Mouse (Mus musculus) liver, embryonic 13.5 days (tissue): ENCODE results near the gene Anapc2. TPM values are rescaled to one million over a fixed set of nuclear protein-coding genes. Genes with fewer than 3 reads are reported as not detected.

Source experiments
- ATAC-seq: fragments of 200-750 bp; cut with Nextera tagmentation; 2 replicates; pipeline ENCODE4 v1.8.0; 2017; ENCODE audit warnings: low read depth, mild to moderate bottlenecking, moderate number of reproducible peaks, moderate library complexity
- DNase-seq: peaks from one replicate; pipeline ENCODE4 v3.0.0; 2022
- H3K27ac ChIP-seq: fragments of 300-500 bp; sonication (generic); 2 replicates; pipeline ENCODE4 v1.5.1; 2015; ENCODE audit warnings: moderate library complexity, mild to moderate bottlenecking, inconsistent platforms
- H3K27me3 ChIP-seq: fragments of 300-500 bp; sonication (generic); 2 replicates; pipeline ENCODE4 v1.6.1; 2015; ENCODE audit warnings: mild to moderate bottlenecking, inconsistent platforms
- H3K36me3 ChIP-seq: fragments of 300-500 bp; sonication (generic); 2 replicates; pipeline ENCODE4 v1.6.1; 2015; ENCODE audit warnings: mild to moderate bottlenecking, inconsistent platforms
- H3K4me1 ChIP-seq: fragments of 300-500 bp; sonication (generic); replicated peaks from 2 replicates; pipeline ENCODE4 v1.6.1; 2015; ENCODE audit warnings: inconsistent platforms
- H3K4me2 ChIP-seq: fragments of 300-500 bp; sonication (generic); 2 replicates; pipeline ENCODE4 v1.6.1; 2015; ENCODE audit warnings: inconsistent platforms, mild to moderate bottlenecking, moderate library complexity
- H3K4me3 ChIP-seq: fragments of 300-500 bp; sonication (generic); replicated peaks from 2 replicates; pipeline ENCODE4 v1.5.1; 2015; ENCODE audit warnings: mild to moderate bottlenecking, inconsistent platforms
- H3K9ac ChIP-seq: fragments of 300-500 bp; sonication (generic); 2 replicates; pipeline ENCODE4 v1.6.1; 2015; ENCODE audit warnings: mild to moderate bottlenecking, inconsistent platforms
- H3K9me3 ChIP-seq: fragments of 300-500 bp; sonication (generic); replicated peaks from 2 replicates; pipeline ENCODE4 v1.6.1; 2016; ENCODE audit warnings: inconsistent platforms
- WGBS: fragments of 180-500 bp; shearing (Covaris S2); methylation state at CpG from one replicate; pipeline ENCODE4 v1.1.7; 2015; ENCODE audit not compliant: insufficient replicate concordance; 5-methylcytosine and 5-hydroxymethylcytosine counted together
- polyA plus RNA-seq: library from polyadenylated mRNA; unstranded; fragments of >200 nt; fragmentation: Nextera tagmentation; extraction: Ambion mirVana; gene quantifications from 2 replicates; pipeline ENCODE4 v1.2.1, GENCODE M21; 2015

The Anapc2 gene
- polyA plus RNA-seq, 1 experiment from 2014 or later = 50.5 TPM

- H3K36me3 ChIP-seq = no peaks in the 10 kb centered on the region
- no peaks in the 10 kb centered on the region for H3K9me3 ChIP-seq
- DNase-seq (no peak), ATAC-seq (no peak)
- H3K27me3 ChIP-seq = no peaks in the 10 kb centered on the region
- H3K4me3 ChIP-seq = no peak overlapping the region
- H3K27ac ChIP-seq = no peak overlapping the region
- no peak overlapping the region for H3K9ac ChIP-seq
- WGBS = 84% methylated on average over 7 of the region's 7 CpGs
- H3K4me1 ChIP-seq = peaks cover 43% of the 10 kb centered on the region
- no peak overlapping the region for H3K4me2 ChIP-seq
Observed at GRCm38 (mm10) chr2:25230581-25230980, 41.7 kb upstream of the Anapc2 start.

GRCm38 (mm10) chr2:25231038-25231437, 41.2 kb upstream of the Anapc2 start:
- H3K27ac ChIP-seq = no peak overlapping the region
- H3K36me3 ChIP-seq = no peaks in the 10 kb centered on the region
- H3K9me3 ChIP-seq = no peaks in the 10 kb centered on the region
- whole genome bisulfite sequencing = 59% methylated on average over 12 of the region's 12 CpGs
- H3K27me3 ChIP-seq = peaks cover 4% of the 10 kb centered on the region; the same call in 1 of the 2 replicates
- ATAC-seq = no peak
- no peak for DNase-seq
- peaks cover 39% of the 10 kb centered on the region for H3K4me1 ChIP-seq
- no peak overlapping the region for H3K4me3 ChIP-seq
- H3K4me2 ChIP-seq = no peak overlapping the region
- H3K9ac ChIP-seq = no peak overlapping the region

- H3K4me2 ChIP-seq = no peak overlapping the region
- 18% methylated on average over 4 of the region's 4 CpGs for WGBS
- H3K36me3 ChIP-seq = no peaks in the 10 kb centered on the region
- H3K9ac ChIP-seq = no peak overlapping the region
- H3K4me1 ChIP-seq = peaks cover 36% of the 10 kb centered on the region
- H3K4me3 ChIP-seq = no peak overlapping the region
- peaks cover 6% of the 10 kb centered on the region; the same call in 1 of the 2 replicates for H3K27me3 ChIP-seq
- no peak overlapping the region for H3K27ac ChIP-seq
- H3K9me3 ChIP-seq = no peaks in the 10 kb centered on the region
- DNase-seq (no peak), ATAC-seq (no peak)
Observed at GRCm38 (mm10) chr2:25233421-25233820, 38.9 kb upstream of the Anapc2 start.

- H3K4me1 ChIP-seq = peaks cover 30% of the 10 kb centered on the region
- no peak within 1 kb of the TSS for H3K9ac ChIP-seq
- H3K27me3 ChIP-seq = peaks cover 6% of the 10 kb centered on the region; the same call in 1 of the 2 replicates
- H3K9me3 ChIP-seq = no peaks in the 10 kb centered on the region
- no peak within 1 kb of the TSS for H3K27ac ChIP-seq
- DNase-seq = no peak
- 66% methylated on average over 3 of the region's 3 CpGs for WGBS
- H3K4me2 ChIP-seq = no peak within 1 kb of the TSS
- ATAC-seq = no peak
- H3K4me3 ChIP-seq = no peak within 1 kb of the TSS
- H3K36me3 ChIP-seq = no peaks in the 10 kb centered on the region
Observed at GRCm38 (mm10) chr2:25234050-25234449, 38.2 kb upstream of the Anapc2 start, which contains the start of gene Slc34a3. Gene Slc34a3, minus strand, starts transcription at chr2:25234364.

GRCm38 (mm10) chr2:25234551-25235220, 37.6 kb upstream of the Anapc2 start:
- no peak for ATAC-seq
- H3K27me3 ChIP-seq = peaks cover 6% of the 10 kb centered on the region; the same call in 1 of the 2 replicates
- H3K9me3 ChIP-seq = no peaks in the 10 kb centered on the region

DNA sequence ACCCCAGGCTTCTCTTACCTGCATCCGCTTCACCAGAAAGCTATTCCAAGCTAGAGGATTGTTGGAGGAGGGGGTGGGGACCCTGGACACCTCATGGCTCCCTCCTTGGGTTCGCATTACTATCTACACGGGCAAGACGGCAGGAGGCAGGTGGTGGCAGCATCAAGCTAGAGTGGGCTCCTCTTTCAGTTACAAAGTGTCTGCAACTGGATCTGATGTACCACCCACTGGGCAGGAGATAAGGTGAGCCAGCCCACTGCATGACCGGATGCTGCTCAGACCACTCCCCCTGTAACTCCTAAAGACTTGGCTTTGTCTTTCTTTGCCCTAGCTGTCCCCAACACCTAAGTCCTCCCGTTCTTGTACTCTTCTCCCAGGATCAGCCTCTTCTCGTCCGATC, 35.7 kb upstream of the Anapc2 start, which contains the start of gene Rnf224:
Gene Rnf224, minus strand, starts transcription at position 174 of the 400 bp plus-strand sequence.
- H3K27me3 ChIP-seq = peaks cover 15% of the 10 kb centered on the region
- H3K9me3 ChIP-seq = no peaks in the 10 kb centered on the region
- no peaks in the 10 kb centered on the region for H3K36me3 ChIP-seq
- H3K9ac ChIP-seq = no peak within 1 kb of the TSS; the same call in 1 of the 2 replicates
- WGBS = 29% methylated on average over 8 of the region's 8 CpGs
- H3K4me1 ChIP-seq = peaks cover 44% of the 10 kb centered on the region
- DNase-seq (no peak), ATAC-seq (no peak)
- no peak within 1 kb of the TSS for H3K4me3 ChIP-seq
- H3K4me2 ChIP-seq = no peak within 1 kb of the TSS
- H3K27ac ChIP-seq = no peak within 1 kb of the TSS

More at GRCm38 (mm10) chr2:25234551-25235220, 37.6 kb upstream of the Anapc2 start:
- DNase-seq = no peak
- Histone ChIP-seq H3K27ac (no peak overlapping the region), H3K4me1 (peaks cover 29% of the 10 kb centered on the region), H3K36me3 (no peaks in the 10 kb centered on the region), H3K4me3 (no peak overlapping the region), H3K4me2 (no peak overlapping the region), H3K9ac (no peak overlapping the region)
- WGBS = 49% methylated on average over 5 of the region's 5 CpGs

DNA sequence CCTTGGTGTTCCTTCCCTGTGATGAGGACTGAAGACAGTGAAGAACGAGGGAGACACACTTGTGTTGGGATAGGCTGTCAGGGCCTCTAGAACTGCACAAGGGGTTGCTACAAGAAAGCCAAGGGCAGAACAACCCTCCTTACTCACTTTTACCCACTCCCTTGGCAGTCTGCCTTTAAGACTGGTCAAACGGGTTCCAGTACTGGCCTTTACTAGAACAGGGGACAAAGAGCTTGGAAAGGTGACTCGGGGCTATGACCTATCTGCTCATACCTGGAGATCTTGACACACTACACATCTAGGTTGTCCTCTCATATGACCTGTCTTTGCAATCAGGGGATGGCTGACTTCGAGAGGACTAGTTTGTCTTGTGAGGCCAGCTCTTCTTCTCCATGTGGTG, 34.8 kb upstream of the Anapc2 start:
- no peak for ATAC-seq
- Histone ChIP-seq H3K4me3 (no peak overlapping the region), H3K36me3 (no peaks in the 10 kb centered on the region), H3K9me3 (no peaks in the 10 kb centered on the region), H3K9ac (no peak overlapping the region), H3K4me2 (no peak overlapping the region), H3K27ac (no peak overlapping the region), H3K4me1 (peaks cover 53% of the 10 kb centered on the region), H3K27me3 (peaks cover 24% of the 10 kb centered on the region)
- WGBS = 52% methylated on average over 4 of the region's 4 CpGs
- DNase-seq = no peak

DNA sequence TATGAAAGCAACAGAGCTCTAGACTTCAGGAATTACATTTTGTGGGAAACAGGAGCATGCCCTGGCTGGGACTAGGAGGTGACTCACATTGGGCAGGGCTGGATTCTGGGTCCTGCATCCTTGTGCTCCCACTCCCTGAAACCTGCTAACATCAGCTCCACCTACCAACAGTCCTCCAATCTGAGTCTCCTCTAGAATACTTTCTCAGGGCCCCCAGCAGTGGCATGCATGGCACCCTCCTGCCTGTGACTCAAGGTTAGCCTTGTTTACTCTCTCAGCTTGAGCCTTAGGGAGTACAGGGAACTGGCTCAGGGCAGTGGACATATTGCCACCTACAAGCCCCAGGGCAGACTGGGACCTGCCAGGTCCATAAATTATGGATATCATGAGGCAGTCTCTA, 34.2 kb upstream of the Anapc2 start:
- no peaks in the 10 kb centered on the region for H3K9me3 ChIP-seq
- no peaks in the 10 kb centered on the region for H3K36me3 ChIP-seq
- DNase-seq = no peak
- no peak overlapping the region for H3K4me3 ChIP-seq
- H3K4me1 ChIP-seq = peaks cover 51% of the 10 kb centered on the region
- peaks cover 30% of the 10 kb centered on the region for H3K27me3 ChIP-seq
- no peak overlapping the region for H3K4me2 ChIP-seq
- H3K27ac ChIP-seq = no peak overlapping the region
- ATAC-seq = no peak
- H3K9ac ChIP-seq = no peak overlapping the region

DNA sequence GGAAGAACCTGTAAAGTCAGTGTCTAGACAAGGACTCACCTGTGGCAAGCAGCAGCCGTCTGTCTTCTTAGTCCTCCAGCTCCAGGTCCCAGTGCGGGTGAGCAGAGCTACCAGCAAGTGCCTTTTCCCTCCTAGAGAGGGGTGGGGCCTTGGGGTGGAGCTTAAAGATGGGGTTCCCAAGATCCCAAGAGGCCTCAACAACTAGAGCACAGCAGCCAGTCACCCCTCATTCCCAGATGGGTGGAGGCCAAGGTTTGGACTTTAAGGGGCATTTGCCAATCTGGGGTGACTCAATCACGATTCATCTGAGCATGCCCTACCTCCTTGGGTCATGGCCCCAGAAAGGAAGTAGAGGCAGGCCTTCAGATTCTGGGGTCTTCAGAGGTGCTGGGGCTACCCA, 32.5 kb upstream of the Anapc2 start:
- no peak for ATAC-seq
- no peaks in the 10 kb centered on the region for H3K36me3 ChIP-seq
- no peak overlapping the region for H3K9ac ChIP-seq
- H3K4me2 ChIP-seq = no peak overlapping the region
- 79% methylated on average over 3 of the region's 3 CpGs for WGBS
- no peak overlapping the region for H3K27ac ChIP-seq
- no peak overlapping the region for H3K4me3 ChIP-seq
- H3K4me1 ChIP-seq = peaks cover 37% of the 10 kb centered on the region
- no peak for DNase-seq
- H3K27me3 ChIP-seq = peaks cover 43% of the 10 kb centered on the region
- no peaks in the 10 kb centered on the region for H3K9me3 ChIP-seq

GRCm38 (mm10) chr2:25240310-25240709, 32.0 kb upstream of the Anapc2 start:
- peaks cover 37% of the 10 kb centered on the region for H3K4me1 ChIP-seq
- peak overlapping the region; percentile 84 for H3K4me2 ChIP-seq
- H3K9ac ChIP-seq = peak overlapping the region; percentile 57
- H3K27ac ChIP-seq = no peak overlapping the region
- H3K9me3 ChIP-seq = no peaks in the 10 kb centered on the region
- peaks cover 43% of the 10 kb centered on the region for H3K27me3 ChIP-seq
- peak overlapping the region; percentile 57 for H3K4me3 ChIP-seq
- no peak for ATAC-seq
- WGBS = 41% methylated on average over 8 of the region's 8 CpGs
- DNase-seq = no peak
- H3K36me3 ChIP-seq = no peaks in the 10 kb centered on the region

- Histone ChIP-seq H3K9me3 (no peaks in the 10 kb centered on the region), H3K9ac (peak overlapping the region; percentile 57), H3K4me1 (peaks cover 37% of the 10 kb centered on the region), H3K36me3 (peaks cover 3% of the 10 kb centered on the region), H3K4me2 (peak overlapping the region; percentile 84), H3K27me3 (peaks cover 41% of the 10 kb centered on the region), H3K4me3 (peak overlapping the region; percentile 57), H3K27ac (no peak overlapping the region)
- 2% methylated on average over 29 of the region's 29 CpGs for WGBS
- DNase-seq = peak; percentile 60
- ATAC-seq = peak; percentile 73
Observed at GRCm38 (mm10) chr2:25240723-25241437, 31.4 kb upstream of the Anapc2 start.
